Mouse (Mus musculus) CH12.LX (cell line): ENCODE measurements around the gene Ptges. TPM values are rescaled to one million over a fixed set of nuclear protein-coding genes. Genes with fewer than 3 reads are reported as not detected.
A peak's percentile ranks its signal among the peaks of the same experiment; 100 is the strongest.

Experiments used
- DNase-seq: peaks from one replicate; pipeline ENCODE4 v3.0.0-alpha.2; 2013; ENCODE audit errors: extremely low read depth
- H3K27ac ChIP-seq: 2 replicates; pipeline ENCODE4 v1.5.1; 2012; ENCODE audit warnings: low read depth, mild to moderate bottlenecking, control low read depth, moderate library complexity; ENCODE audit not compliant: insufficient read depth
- H3K27me3 ChIP-seq: replicated peaks from 2 replicates; pipeline ENCODE3; 2012; ENCODE audit warnings: inconsistent platforms
- H3K36me3 ChIP-seq, 2 experiments: replicated peaks in 1 of 2; 2 replicates each; pipeline versions ENCODE3 to v1.6.1; 2012; ENCODE audit warnings: inconsistent platforms in 1 of 2, low read length in 1 of 2, mild to moderate bottlenecking in 1 of 2, mixed read lengths in 1 of 2, moderate library complexity in 1 of 2; ENCODE audit not compliant: control insufficient read depth in 1 of 2, insufficient read depth in 1 of 2
- H3K4me1 ChIP-seq, 2 experiments: 2 replicates each; pipeline ENCODE4 v1.6.1; 2012; ENCODE audit warnings: inconsistent platforms in 1 of 2, moderate library complexity in 1 of 2; ENCODE audit not compliant: insufficient read depth in 2 of 2, control insufficient read depth in 1 of 2
- H3K4me2 ChIP-seq: 2 replicates; pipeline ENCODE4 v1.6.1; 2012; ENCODE audit warnings: low read depth, mild to moderate bottlenecking, control low read depth; ENCODE audit not compliant: poor library complexity, insufficient read depth, severe bottlenecking
- H3K4me3 ChIP-seq, 3 experiments: fragments of 150-350 bp in 1 of 3; sonication (generic) in 1 of 3; replicated peaks in 1 of 3; 2 replicates each; pipeline versions ENCODE3 to v1.5.1; 2011 to 2012; ENCODE audit warnings: low read depth in 2 of 3, low read length in 2 of 3, mild to moderate bottlenecking in 2 of 3, moderate library complexity in 2 of 3, control low read depth in 1 of 3, improper control_type of control experiment in 1 of 3, inconsistent platforms in 1 of 3, mixed read lengths in 1 of 3; ENCODE audit not compliant: poor library complexity in 1 of 3
- H3K79me2 ChIP-seq: replicated peaks from 2 replicates; pipeline ENCODE4 v1.6.1; 2012; ENCODE audit warnings: mild to moderate bottlenecking, moderate library complexity; ENCODE audit not compliant: control insufficient read depth, poor library complexity, insufficient read depth, severe bottlenecking; ENCODE audit errors: extremely low read depth
- H3K9ac ChIP-seq: 2 replicates; pipeline ENCODE4 v1.6.1; 2012; ENCODE audit warnings: low read depth, mild to moderate bottlenecking, control low read depth, moderate library complexity; ENCODE audit not compliant: insufficient read depth
- H3K9me3 ChIP-seq: replicated peaks from 2 replicates; pipeline ENCODE3; 2012; ENCODE audit warnings: low read length, inconsistent platforms, mixed read lengths
- BHLHE40 ChIP-seq: IDR thresholded peaks from 2 replicates; pipeline ENCODE4 v1.6.1; 2011; ENCODE audit warnings: mild to moderate bottlenecking, low read depth, low read length, improper control_type of control experiment
- CHD1 ChIP-seq: IDR thresholded peaks from 2 replicates; pipeline ENCODE4 v1.6.1; 2012; ENCODE audit warnings: low read depth, low read length, improper control_type of control experiment, inconsistent platforms
- E2F4 ChIP-seq: IDR thresholded peaks from 2 replicates; pipeline ENCODE4 v1.6.1; 2011; ENCODE audit warnings: low read depth, low read length, improper control_type of control experiment; ENCODE audit not compliant: insufficient replicate concordance
- ELF1 ChIP-seq: IDR thresholded peaks from 2 replicates; pipeline ENCODE4 v1.6.1; 2014; ENCODE audit warnings: low read depth, mild to moderate bottlenecking, inconsistent platforms, low read length, improper control_type of control experiment
- JUN ChIP-seq: IDR thresholded peaks from 2 replicates; pipeline ENCODE4 v1.6.1; 2011; ENCODE audit warnings: low read depth, mild to moderate bottlenecking, low read length, improper control_type of control experiment, moderate library complexity; ENCODE audit not compliant: insufficient read depth
- MAFK ChIP-seq: IDR thresholded peaks from 2 replicates; pipeline ENCODE4 v1.6.1; 2011; ENCODE audit warnings: low read length, improper control_type of control experiment; ENCODE audit not compliant: insufficient replicate concordance
- MXI1 ChIP-seq: IDR thresholded peaks from 2 replicates; pipeline ENCODE4 v1.6.1; 2011; ENCODE audit warnings: mild to moderate bottlenecking, low read depth, low read length, improper control_type of control experiment
- NRF1 ChIP-seq: IDR thresholded peaks from 2 replicates; pipeline ENCODE4 v1.6.1; 2014; ENCODE audit warnings: low read depth, mild to moderate bottlenecking, inconsistent platforms, low read length, improper control_type of control experiment, moderate library complexity
- PAX5 ChIP-seq: IDR thresholded peaks from 2 replicates; pipeline ENCODE4 v1.6.1; 2012; ENCODE audit warnings: low read length, inconsistent platforms, mixed read lengths
- POLR2A ChIP-seq: IDR thresholded peaks from 2 replicates; pipeline ENCODE4 v1.6.1; 2011; ENCODE audit warnings: low read depth, mild to moderate bottlenecking, improper control_type of control experiment, low read length
- RAD21 ChIP-seq: IDR thresholded peaks from 2 replicates; pipeline ENCODE4 v1.6.1; 2011; ENCODE audit warnings: low read depth, mild to moderate bottlenecking, low read length, improper control_type of control experiment, moderate library complexity
- RCOR1 ChIP-seq: conservative IDR thresholded peaks from 2 replicates; pipeline ENCODE4 v1.6.1; 2012; ENCODE audit warnings: low read depth, mild to moderate bottlenecking, inconsistent platforms, low read length, improper control_type of control experiment
- SMC3 ChIP-seq: IDR thresholded peaks from 2 replicates; pipeline ENCODE4 v1.6.1; 2011; ENCODE audit warnings: low read depth, low read length, improper control_type of control experiment
- TBP ChIP-seq: conservative IDR thresholded peaks from 2 replicates; pipeline ENCODE4 v1.6.1; 2011; ENCODE audit warnings: low read depth, low read length, improper control_type of control experiment
- USF2 ChIP-seq: conservative IDR thresholded peaks from 2 replicates; pipeline ENCODE4 v1.6.1; 2011; ENCODE audit warnings: low read depth, low read length, improper control_type of control experiment
- ZC3H11A ChIP-seq: IDR thresholded peaks from 2 replicates; pipeline ENCODE4 v1.6.1; 2012; ENCODE audit warnings: low read depth, mild to moderate bottlenecking, inconsistent platforms, low read length, improper control_type of control experiment
- ZKSCAN1 ChIP-seq: IDR thresholded peaks from 2 replicates; pipeline ENCODE4 v1.6.1; 2012; ENCODE audit warnings: low read depth, inconsistent platforms, low read length, improper control_type of control experiment, borderline replicate concordance
- ZNF384 ChIP-seq: IDR thresholded peaks from 2 replicates; pipeline ENCODE4 v1.6.1; 2012; ENCODE audit warnings: low read depth, low read length, improper control_type of control experiment, inconsistent platforms
- dilution Hi-C: fragments of 300-500 bp; cut with MboI; formaldehyde crosslinking; loops from 2 replicates; pipeline ENCODE4 v1.14.3; 2020; ENCODE audit warnings: low sequenced_read_pairs; ENCODE audit not compliant: extremely low pct_unique_long_range_greater_than_20kb, extremely low pct_ligation_motif_present
- in situ Hi-C: fragments of 300-500 bp; cut with MboI; formaldehyde crosslinking; loops from 3 replicates; pipeline ENCODE4 v1.14.3; 2019; ENCODE audit warnings: low sequenced_read_pairs, low pct_ligation_motif_present, low pct_unique_long_range_greater_than_20kb, mixed read lengths
- polyA plus RNA-seq: library from polyadenylated mRNA; unstranded; fragments of >175 nt; gene quantifications from 2 replicates; pipeline ENCODE4 v1.2.1, GENCODE M21; 2012; ENCODE audit warnings: low read depth; ENCODE audit not compliant: insufficient read length
- total RNA-seq, 2 experiments: library from RNA; depleted of rRNA; stranded (reverse); fragments of 300-350 nt in 1 of 2; fragments of >200 nt in 1 of 2; gene quantifications; 2 replicates each; pipeline ENCODE4 v1.2.3; 2012 to 2014

Ptges gene
- total and polyA plus RNA-seq, 3 experiments, result 0.04 to 0.09 TPM; not detected in 1

- H3K9ac ChIP-seq, result no peak overlapping the region
- H3K4me2 ChIP-seq, result no peak overlapping the region
- in situ Hi-C loops, result no loop called here
- peaks cover 6 to 14% of the 10 kb centered on the region in 2 experiments; a peak in 3 of 4 replicates for H3K4me1 ChIP-seq
- DNase-seq, result no peak
- dilution Hi-C loops, result no loop called here
- H3K36me3 ChIP-seq, result peaks cover 88 to 99% of the 10 kb centered on the region in 2 experiments
- H3K27me3 ChIP-seq, result no peaks in the 10 kb centered on the region
- H3K27ac ChIP-seq, result no peak overlapping the region
- TF ChIP-seq ZNF384 (0 out of 2 replicates have a peak, but pooled peaks have one; percentile 5), BHLHE40 (no peak), E2F4 (no peak), TBP (no peak), USF2 (no peak)
- peaks cover 17% of the 10 kb centered on the region for H3K79me2 ChIP-seq
- H3K9me3 ChIP-seq, result no peaks in the 10 kb centered on the region
- H3K4me3 ChIP-seq, result no peak overlapping the region
These were observed 30.2 kb upstream of the Ptges start for GRCm38 (mm10) chr2:30959856-30960255.

- in situ Hi-C loops (no loop called here), dilution Hi-C loops (no loop called here)
- TF ChIP-seq ZKSCAN1, result no peak
- TF ChIP-seq MXI1, result no peak
- no peak for TF ChIP-seq JUN
- TF ChIP-seq PAX5, result no peak
- no peak for TF ChIP-seq POLR2A
- TF ChIP-seq CHD1, result no peak
- TF ChIP-seq SMC3, result no peak
- no peak for TF ChIP-seq NRF1
- no peak for TF ChIP-seq ZC3H11A
- no peak for TF ChIP-seq RCOR1
- TF ChIP-seq ELF1, result no peak
- no peak for TF ChIP-seq E2F4
- TF ChIP-seq MAFK, result no peak
- no peak for TF ChIP-seq RAD21
- Histone ChIP-seq H3K27ac (no peak overlapping the region), H3K36me3 (peaks cover 79 to 92% of the 10 kb centered on the region in 2 experiments), H3K79me2 (peaks cover 26% of the 10 kb centered on the region), H3K4me3 (no peak overlapping the region), H3K4me1 (peaks cover 6 to 24% of the 10 kb centered on the region in 2 experiments; a peak in 3 of 4 replicates), H3K27me3 (no peaks in the 10 kb centered on the region), H3K4me2 (no peak overlapping the region), H3K9ac (no peak overlapping the region), H3K9me3 (no peaks in the 10 kb centered on the region)
- no peak for DNase-seq
These were observed 29.1 kb upstream of the Ptges start for GRCm38 (mm10) chr2:30958726-30959125.
